Mouse (Mus musculus) heart, postnatal 0 days (tissue): ENCODE data around the gene Adamts12. TPM values are rescaled to one million over a fixed set of nuclear protein-coding genes. Genes with fewer than 3 reads are reported as not detected.

ENCODE experiments used
- ATAC-seq: fragments of 200-750 bp; cut with Nextera tagmentation; 2 replicates; pipeline ENCODE4 v1.8.0; 2017; ENCODE audit warnings: low read depth, moderate number of reproducible peaks, moderate library complexity; ENCODE audit not compliant: insufficient read depth
- DNase-seq: peaks from one replicate; pipeline ENCODE4 v3.0.0-alpha.2; 2016; ENCODE audit warnings: low spot score
- H3K27ac ChIP-seq: fragments of 300-500 bp; sonication (generic); 2 replicates; pipeline ENCODE4 v1.5.1; 2014; ENCODE audit warnings: low read depth, mild to moderate bottlenecking
- H3K27me3 ChIP-seq: fragments of 300-500 bp; sonication (generic); 2 replicates; pipeline ENCODE4 v1.6.1; 2014; ENCODE audit warnings: low read length, mixed read lengths; ENCODE audit not compliant: control insufficient read depth, insufficient read depth
- H3K36me3 ChIP-seq: fragments of 300-500 bp; sonication (generic); replicated peaks from 2 replicates; pipeline ENCODE4 v1.6.1; 2014; ENCODE audit warnings: low read length, mixed read lengths; ENCODE audit not compliant: control insufficient read depth, insufficient read depth
- H3K4me1 ChIP-seq: fragments of 300-500 bp; sonication (generic); 2 replicates; pipeline ENCODE4 v1.6.1; 2014; ENCODE audit warnings: antibody characterized with exemption; ENCODE audit not compliant: control insufficient read depth, insufficient read depth
- H3K4me2 ChIP-seq: fragments of 300-500 bp; sonication (generic); 2 replicates; pipeline ENCODE4 v1.6.1; 2014; ENCODE audit warnings: low read depth, mild to moderate bottlenecking, low read length, moderate library complexity
- H3K4me3 ChIP-seq: fragments of 300-500 bp; sonication (generic); 2 replicates; pipeline ENCODE4 v1.5.1; 2014; ENCODE audit warnings: low read depth, low read length
- H3K9ac ChIP-seq: fragments of 300-500 bp; sonication (generic); replicated peaks from 2 replicates; pipeline ENCODE4 v1.6.1; 2014; ENCODE audit warnings: low read depth, low read length, mixed read lengths
- H3K9me3 ChIP-seq: fragments of 300-500 bp; sonication (generic); replicated peaks from 2 replicates; pipeline ENCODE4 v1.6.1; 2016; ENCODE audit warnings: low read length; ENCODE audit not compliant: control insufficient read depth
- CTCF ChIP-seq: IDR thresholded peaks from 2 replicates; pipeline ENCODE4 v1.5.1; 2016; ENCODE audit warnings: antibody characterized with exemption, control low read depth, low read depth
- EP300 ChIP-seq: IDR thresholded peaks from 2 replicates; pipeline ENCODE4 v1.6.1; 2016; ENCODE audit warnings: antibody characterized with exemption, low read depth
- WGBS: fragments of 180-500 bp; shearing (Covaris S2); extraction: QIAGEN DNeasy Blood & Tissue Kit; methylation state at CpG from one replicate; pipeline ENCODE4 v1.1.7; 2014; 5-methylcytosine and 5-hydroxymethylcytosine counted together
- polyA plus RNA-seq: library from polyadenylated mRNA; unstranded; fragments of >200 nt; fragmentation: Nextera tagmentation; extraction: Ambion mirVana; gene quantifications from 2 replicates; pipeline ENCODE4 v1.2.1, GENCODE M21; 2015
- total RNA-seq: library from RNA; depleted of rRNA; stranded (reverse); fragments of >200 nt; gene quantifications from 2 replicates; pipeline ENCODE4 v1.2.3, GENCODE M21; 2014; ENCODE audit warnings: low replicate concordance

Adamts12 gene
- total and polyA plus RNA-seq, 2 experiments from 2014 or later, result 1.1 to 6.4 TPM

- TF ChIP-seq CTCF (no peak), EP300 (no peak)
- Histone ChIP-seq H3K27me3 (no peaks in the 10 kb centered on the region), H3K9me3 (no peaks in the 10 kb centered on the region), H3K9ac (no peak overlapping the region), H3K36me3 (no peaks in the 10 kb centered on the region), H3K4me1 (no peaks in the 10 kb centered on the region), H3K27ac (no peak overlapping the region), H3K4me3 (no peak overlapping the region), H3K4me2 (no peak overlapping the region)
- WGBS, result 67% methylated on average over 7 of the region's 7 CpGs
- ATAC-seq (no peak), DNase-seq (no peak)
Measured at GRCm38 (mm10) chr15:11173884-11174470, 109.4 kb downstream of the Adamts12 start.

GRCm38 (mm10) chr15:11174842-11175241 is 110.3 kb downstream of the Adamts12 start:
- H3K4me2 ChIP-seq, result no peak overlapping the region
- H3K36me3 ChIP-seq, result no peaks in the 10 kb centered on the region
- TF ChIP-seq CTCF, result no peak
- TF ChIP-seq EP300, result no peak
- H3K27ac ChIP-seq, result no peak overlapping the region
- no peaks in the 10 kb centered on the region for H3K9me3 ChIP-seq
- no peaks in the 10 kb centered on the region for H3K4me1 ChIP-seq
- DNase-seq, result no peak
- no peak for ATAC-seq
- no peaks in the 10 kb centered on the region for H3K27me3 ChIP-seq
- WGBS, result 68% methylated on average over 13 of the region's 13 CpGs
- H3K9ac ChIP-seq, result no peak overlapping the region
- H3K4me3 ChIP-seq, result no peak overlapping the region

- H3K4me1 ChIP-seq, result no peaks in the 10 kb centered on the region
- H3K9me3 ChIP-seq, result no peaks in the 10 kb centered on the region
- H3K27me3 ChIP-seq, result no peaks in the 10 kb centered on the region
- H3K4me2 ChIP-seq, result no peak overlapping the region
- no peak for TF ChIP-seq CTCF
- H3K27ac ChIP-seq, result no peak overlapping the region
- DNase-seq (no peak), ATAC-seq (no peak)
- no peak overlapping the region for H3K4me3 ChIP-seq
- no peak overlapping the region for H3K9ac ChIP-seq
- 75% methylated on average over 9 of the region's 9 CpGs for WGBS
- H3K36me3 ChIP-seq, result no peaks in the 10 kb centered on the region
Measured at GRCm38 (mm10) chr15:11177448-11177847, 112.9 kb downstream of the Adamts12 start.

DNA sequence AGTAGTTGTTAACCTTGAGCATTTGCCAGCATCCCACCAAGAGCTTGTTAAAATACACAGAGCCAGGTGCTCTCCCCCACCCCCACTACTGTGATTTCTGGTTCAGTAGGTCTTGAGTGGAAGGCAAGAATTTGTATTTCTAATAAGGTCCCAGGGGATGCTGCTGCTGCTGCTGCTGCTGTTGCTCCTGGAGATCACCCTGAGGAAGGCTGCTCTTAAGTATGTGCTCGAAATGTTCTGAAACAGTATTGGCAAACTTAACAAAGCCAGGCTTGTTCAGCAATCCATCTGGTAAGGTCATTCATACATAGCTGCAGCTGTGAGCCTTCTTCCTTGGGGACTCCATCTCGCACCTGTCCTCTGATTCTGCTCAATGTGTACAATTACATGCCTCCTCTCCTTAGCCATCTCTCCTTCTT is 115.2 kb downstream of the Adamts12 start:
- H3K4me1 ChIP-seq, result no peaks in the 10 kb centered on the region
- H3K9me3 ChIP-seq, result no peaks in the 10 kb centered on the region
- H3K27me3 ChIP-seq, result no peaks in the 10 kb centered on the region
- H3K9ac ChIP-seq, result no peak overlapping the region
- H3K27ac ChIP-seq, result no peak overlapping the region
- 0 out of 2 replicates have a peak, but pooled peaks have one; percentile 24 for ATAC-seq
- no peak overlapping the region for H3K4me3 ChIP-seq
- H3K4me2 ChIP-seq, result no peak overlapping the region
- no peak for DNase-seq
- no peaks in the 10 kb centered on the region for H3K36me3 ChIP-seq
- TF ChIP-seq CTCF (no peak), EP300 (no peak)
- 56% methylated on average over 2 of the region's 2 CpGs for WGBS

DNA sequence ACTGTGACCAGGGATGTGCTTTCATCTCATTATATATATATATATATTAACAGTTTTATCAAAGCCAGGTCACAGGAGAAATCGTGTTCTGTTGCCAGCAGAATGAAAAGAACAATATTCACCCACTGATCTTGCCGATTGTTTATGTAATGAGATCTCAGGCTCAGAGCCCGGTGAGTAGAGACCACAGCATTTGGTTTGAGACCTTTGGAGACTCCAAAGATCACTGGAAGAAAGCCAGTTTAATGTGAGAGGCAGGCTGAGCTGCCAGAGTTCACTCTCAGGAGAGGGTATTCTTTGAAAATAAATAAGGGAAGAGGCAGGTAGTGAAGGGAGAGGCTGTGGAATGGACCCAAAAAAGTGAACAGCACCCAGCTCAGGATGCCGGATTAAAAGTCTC is 122.1 kb downstream of the Adamts12 start:
- Histone ChIP-seq H3K4me1 (no peaks in the 10 kb centered on the region), H3K36me3 (no peaks in the 10 kb centered on the region), H3K4me3 (no peak overlapping the region), H3K27ac (no peak overlapping the region), H3K9me3 (no peaks in the 10 kb centered on the region), H3K27me3 (no peaks in the 10 kb centered on the region), H3K4me2 (no peak overlapping the region), H3K9ac (no peak overlapping the region)
- TF ChIP-seq CTCF (no peak), EP300 (no peak)
- WGBS, result 58% methylated on average over 4 of the region's 4 CpGs
- ATAC-seq (no peak), DNase-seq (no peak)

- Histone ChIP-seq H3K4me3 (no peak overlapping the region), H3K9me3 (no peaks in the 10 kb centered on the region), H3K36me3 (no peaks in the 10 kb centered on the region), H3K27me3 (no peaks in the 10 kb centered on the region), H3K9ac (no peak overlapping the region), H3K27ac (no peak overlapping the region), H3K4me1 (no peaks in the 10 kb centered on the region), H3K4me2 (no peak overlapping the region)
- WGBS, result 73% methylated on average over 4 of the region's 4 CpGs
- no peak for DNase-seq
- TF ChIP-seq CTCF (no peak), EP300 (no peak)
- no peak for ATAC-seq
Measured at GRCm38 (mm10) chr15:11190447-11190846, 125.9 kb downstream of the Adamts12 start.
